Mouse (Mus musculus) R1 (cell line): ENCODE measurements at regions not wholly inside any gene's neighbourhood (a gene's known extent, or its start where the extent isn't known, plus 50 kb on each side); places are given as distances from the start of the nearest gene placed in this dataset.

Source experiments
- DNase-seq: peaks from one replicate; pipeline ENCODE4 v3.0.0-alpha.2; 2018; ENCODE audit warnings: low read depth, low spot score

GRCm38 (mm10) chr5:111506821-111507220 lies 89.7 kb downstream of the Mn1 start:
- no peak for DNase-seq

- DNase-seq = no peak
Measured at GRCm38 (mm10) chr5:111507332-111507731, 90.2 kb downstream of the Mn1 start.

GRCm38 (mm10) chr5:111509014-111509561 lies 91.9 kb downstream of the Mn1 start:
- DNase-seq = peak; percentile 52

DNA sequence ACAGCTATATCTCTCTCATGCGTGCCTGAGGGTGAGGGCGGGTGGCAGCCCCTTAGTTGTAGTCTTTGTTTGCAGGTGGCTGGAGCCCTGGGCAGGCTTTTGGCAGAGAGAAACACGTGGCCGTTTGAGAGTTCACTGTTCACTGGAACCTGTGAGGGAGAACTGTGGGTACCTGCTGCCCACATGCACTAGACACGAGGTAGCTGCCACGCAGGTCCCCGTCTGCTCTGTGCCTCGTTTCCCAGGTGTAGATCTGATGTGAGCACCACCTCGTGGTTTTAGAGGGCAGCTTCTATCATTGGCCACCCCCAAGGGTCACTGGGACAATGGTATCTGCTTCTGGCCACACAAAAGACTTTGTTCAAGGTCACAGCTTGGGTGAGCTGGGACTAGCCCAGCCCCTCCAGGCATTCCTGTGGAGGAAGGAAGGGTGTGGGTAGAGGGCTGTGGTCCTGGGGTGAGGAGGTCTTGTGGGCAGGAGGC lies 92.5 kb downstream of the Mn1 start:
- peak; percentile 49 for DNase-seq

- peak; percentile 46 for DNase-seq
Measured at GRCm38 (mm10) chr5:111510183-111510878, 93.2 kb downstream of the Mn1 start.

GRCm38 (mm10) chr5:111510879-111511231 lies 93.7 kb downstream of the Mn1 start:
- no peak for DNase-seq

DNA sequence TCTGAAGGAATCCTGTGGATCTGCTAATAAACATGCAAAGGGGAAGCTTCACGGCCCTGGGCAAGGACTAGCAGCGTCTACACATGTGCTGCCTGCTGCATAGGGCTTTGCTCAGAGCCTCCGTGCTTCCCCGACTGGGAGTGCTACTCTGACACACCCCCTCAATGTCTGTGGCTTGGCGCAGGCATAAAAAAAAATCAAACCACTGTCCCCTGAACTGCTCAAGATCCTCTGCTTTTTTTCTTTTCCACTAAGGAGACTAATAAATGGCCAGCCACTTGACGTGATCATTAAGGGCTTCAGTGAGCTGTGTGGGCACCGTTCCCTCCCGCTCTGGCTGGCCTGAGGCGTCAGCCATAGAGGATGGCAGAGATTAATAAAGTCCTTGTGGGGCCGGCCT lies 94.8 kb downstream of the Mn1 start:
- no peak for DNase-seq

DNA sequence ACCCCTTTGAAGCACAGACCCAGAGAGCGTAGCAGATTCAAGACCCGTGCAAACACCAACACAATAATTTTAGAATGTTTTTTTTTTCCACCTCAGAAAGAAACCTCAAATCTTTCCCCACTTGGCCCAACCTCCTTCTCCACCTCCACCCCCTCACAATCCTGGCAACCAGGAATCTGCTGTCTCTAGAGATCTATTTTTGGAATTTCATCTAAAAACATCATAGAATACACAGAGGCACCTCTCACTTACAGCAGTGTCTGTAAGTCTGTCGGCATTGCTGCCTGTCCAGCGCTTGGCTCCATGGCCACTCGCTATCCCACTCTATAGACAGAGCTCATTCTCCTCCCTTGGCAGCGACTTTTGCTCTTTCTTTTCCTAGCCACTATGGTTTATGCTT lies 96.8 kb downstream of the Mn1 start:
- no peak for DNase-seq

GRCm38 (mm10) chr5:111519059-111519458 lies 101.9 kb downstream of the Mn1 start:
- DNase-seq = no peak

- no peak for DNase-seq
Measured at GRCm38 (mm10) chr5:111519500-111520041, 102.4 kb downstream of the Mn1 start.

- no peak for DNase-seq
Measured at GRCm38 (mm10) chr5:111521866-111522265, 104.7 kb downstream of the Mn1 start.

- no peak for DNase-seq
Measured at GRCm38 (mm10) chr5:111522586-111522985, 105.4 kb downstream of the Mn1 start.

DNA sequence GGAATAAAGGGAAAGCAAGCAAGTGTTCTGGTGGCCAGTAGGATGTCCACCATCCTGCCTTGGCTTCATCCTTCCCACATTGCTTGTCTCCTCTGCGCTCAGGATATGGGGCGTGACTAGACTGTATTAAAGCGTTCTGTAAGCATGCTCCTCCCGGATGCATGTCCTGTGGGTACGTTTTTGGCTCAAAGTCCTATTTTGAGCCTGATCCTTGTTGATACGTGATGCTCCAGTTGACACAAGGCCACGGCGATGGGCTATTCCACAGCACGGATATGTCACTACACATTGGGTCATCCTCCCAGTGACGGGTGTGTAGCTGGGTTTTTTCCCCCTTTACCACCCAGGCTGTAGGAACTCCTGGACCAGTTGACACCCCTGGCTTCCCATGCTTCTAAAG lies 110.6 kb downstream of the Mn1 start:
- no peak for DNase-seq

DNA sequence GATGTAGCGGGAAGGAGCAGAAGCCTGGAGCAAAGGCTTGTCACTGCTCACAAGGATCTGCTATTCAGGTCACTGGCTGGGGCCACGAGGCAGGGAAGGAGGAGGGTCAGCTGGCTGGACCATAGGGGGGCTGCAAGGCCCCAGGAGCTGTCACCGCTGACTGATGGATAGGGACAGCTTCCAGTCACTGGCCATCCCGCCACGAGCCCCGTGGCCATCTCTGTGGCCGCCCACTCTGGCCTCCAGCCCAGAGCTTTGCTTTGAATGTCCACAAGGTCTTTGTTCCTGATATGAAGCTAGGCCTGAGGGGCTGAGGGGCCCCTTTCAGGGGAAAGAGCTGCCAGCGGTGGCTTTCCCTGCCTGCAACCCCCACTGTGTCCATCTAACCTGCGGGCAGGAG lies 111.9 kb downstream of the Mn1 start:
- no peak for DNase-seq

DNA sequence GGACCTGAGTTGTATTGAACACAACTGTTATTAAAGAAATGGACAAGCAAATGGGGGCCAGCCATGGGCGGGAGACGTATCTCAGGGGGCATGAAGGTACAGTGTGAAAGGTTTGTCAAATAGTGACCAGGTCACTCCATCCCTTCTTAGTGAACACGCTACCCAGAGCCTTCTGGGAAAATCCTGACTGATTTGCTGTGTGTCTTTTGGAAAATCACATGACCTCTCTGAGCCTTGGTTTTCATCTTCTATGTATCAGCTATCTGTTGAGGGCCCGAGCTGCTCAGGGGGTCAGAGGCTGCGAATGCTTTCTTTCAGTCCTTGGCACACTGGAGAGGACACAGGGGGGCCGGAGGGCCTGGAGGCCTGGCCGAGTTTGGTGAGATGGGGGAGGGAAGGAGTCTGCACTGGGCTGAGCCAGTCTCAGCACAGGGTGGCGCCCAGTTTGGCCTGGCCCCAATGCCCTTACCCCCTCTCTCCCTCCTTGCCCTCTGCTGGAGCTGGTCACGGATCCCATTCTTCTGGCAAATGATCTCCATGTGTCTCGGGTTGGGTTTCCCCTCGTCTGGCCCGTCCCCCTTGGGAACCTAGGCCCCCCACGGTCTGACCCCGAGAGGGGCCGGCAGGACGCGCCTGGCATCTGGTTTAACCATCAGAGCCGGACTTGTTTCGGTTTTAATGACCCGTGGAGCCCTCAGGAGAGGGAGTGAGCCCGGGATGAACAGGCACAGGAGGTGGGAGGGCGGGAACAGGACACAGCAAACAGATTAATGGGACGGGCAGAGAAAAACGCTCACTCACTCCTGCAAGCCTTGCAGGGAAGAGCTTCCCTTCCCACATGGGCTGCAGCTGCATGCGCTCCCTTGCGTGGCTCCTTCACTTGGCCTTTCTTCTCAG lies 113.7 kb downstream of the Mn1 start:
- no peak for DNase-seq

GRCm38 (mm10) chr5:111532446-111533035 lies 115.4 kb downstream of the Mn1 start:
- no peak for DNase-seq

GRCm38 (mm10) chr5:111535978-111536377 lies 118.8 kb downstream of the Mn1 start:
- no peak for DNase-seq

DNA sequence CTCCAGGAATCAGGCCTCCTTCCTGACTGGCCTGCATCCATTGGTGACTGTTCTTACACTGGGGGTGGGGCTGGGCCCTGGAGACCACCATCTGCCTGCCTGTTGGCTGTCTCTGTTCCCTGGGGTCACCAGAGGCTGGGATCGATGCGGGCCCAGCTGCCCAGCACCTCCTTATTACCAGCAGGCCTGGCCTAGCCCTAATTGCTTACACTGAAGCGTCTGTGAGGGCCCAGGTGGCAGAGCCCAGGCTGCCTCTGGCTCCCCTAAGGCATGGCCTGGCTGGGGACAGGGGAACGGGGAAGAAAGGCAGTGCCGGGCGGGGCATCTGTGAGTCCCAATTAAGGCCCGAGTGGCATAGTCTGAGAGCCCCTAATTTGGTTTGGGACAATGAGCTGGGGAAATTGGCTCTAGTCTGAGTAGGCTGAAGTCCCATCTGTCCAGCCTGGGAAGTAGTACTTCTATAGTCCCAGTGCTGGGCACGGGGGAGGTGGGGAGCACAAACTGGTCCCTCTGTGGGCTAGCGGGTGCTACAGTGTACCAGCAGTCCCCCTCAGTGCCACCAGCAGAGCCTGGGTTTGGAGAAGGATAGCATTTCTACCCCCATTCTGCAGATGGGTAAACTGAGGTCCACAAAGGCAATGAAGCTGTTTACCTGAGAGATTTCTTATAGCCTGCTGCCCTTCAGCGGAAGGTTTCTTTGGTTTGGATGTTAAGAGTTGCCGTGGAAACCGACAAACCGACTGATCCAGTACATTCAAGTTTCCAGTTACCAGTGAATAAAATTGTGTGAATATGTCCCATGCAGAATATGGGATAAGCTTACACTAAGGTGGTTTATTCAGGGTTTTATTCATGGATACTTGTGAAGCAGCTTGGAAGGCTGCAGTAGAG lies 121.6 kb downstream of the Mn1 start:
- DNase-seq = no peak

DNA sequence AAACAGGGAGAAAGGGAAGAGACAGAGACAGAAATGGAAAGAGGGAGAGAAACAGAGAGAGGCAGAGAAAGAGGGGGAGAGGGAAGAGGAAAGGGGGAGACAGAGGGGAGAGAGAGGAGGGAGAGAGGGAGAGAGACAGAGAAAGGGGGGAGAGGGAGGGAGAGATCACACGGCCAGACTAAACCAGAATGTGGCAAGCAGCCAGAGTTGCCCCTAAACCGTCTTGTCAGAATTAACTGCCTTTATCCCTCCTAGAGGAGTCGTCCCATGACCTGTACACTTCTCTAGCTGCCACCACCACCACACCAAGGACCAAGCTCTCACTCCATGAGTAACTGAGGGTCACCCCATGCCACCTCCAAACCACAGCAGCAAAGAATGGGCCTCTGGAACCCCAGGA lies 123.3 kb downstream of the Mn1 start:
- no peak for DNase-seq

GRCm38 (mm10) chr5:111542077-111542476 lies 124.9 kb downstream of the Mn1 start:
- peak; percentile 77 for DNase-seq
